Comparison of ENCODE assay signal across 16 mouse cellular contexts in genomic region chr13:43023005-43023404, GRCm38 (mm10).
"Had no signal": no experiment of that assay in that cellular context is flagged by ENCODE, and none has a peak within 500 bp of the region (broad histone marks: within the 10 kb centered on the region; RNA-seq: fewer than 3 reads in every experiment).

No protein-coding gene starts in this region.

- H3K9ac ChIP-seq: neural tube, embryonic 13.5 days; neural tube, embryonic 15.5 days; stomach, embryonic 15.5 days had no signal

- H3K9me3 ChIP-seq: neural tube, embryonic 13.5 days; neural tube, embryonic 15.5 days; stomach, embryonic 15.5 days had no signal

- H3K27me3 ChIP-seq: neural tube, embryonic 13.5 days; neural tube, embryonic 15.5 days; stomach, embryonic 15.5 days had no signal

- H3K4me3 ChIP-seq: neural tube, embryonic 13.5 days; neural tube, embryonic 15.5 days; stomach, embryonic 15.5 days had no signal

- H3K36me3 ChIP-seq: neural tube, embryonic 13.5 days; neural tube, embryonic 15.5 days; stomach, embryonic 15.5 days had no signal

- H3K27ac ChIP-seq: neural tube, embryonic 13.5 days; neural tube, embryonic 15.5 days; stomach, embryonic 15.5 days; stomach, postnatal 0 days had no signal

- H3K4me1 ChIP-seq: neural tube, embryonic 15.5 days; stomach, embryonic 15.5 days had no signal

- H3K4me2 ChIP-seq: neural tube, embryonic 13.5 days; neural tube, embryonic 15.5 days; stomach, embryonic 15.5 days had no signal

- DNase-seq: retina, postnatal 1 day; right cerebral cortex, adult 18-20 months; right cerebral cortex, postnatal 14 days; right cerebral cortex, postnatal 25 days; right cerebral cortex, postnatal 4 days; spleen, adult 18-20 months; thymus, adult 18-20 months; thymus, adult 2 months; thymus, postnatal 14 days; thymus, postnatal 25 days; thymus, postnatal 36 days; thymus, postnatal 4 days had no signal
